Mouse (Mus musculus) myocyte (in vitro differentiated cells): ENCODE measurements around the gene Kcnmb3. TPM values are rescaled to one million over a fixed set of nuclear protein-coding genes. Genes with fewer than 3 reads are reported as not detected.

Experiments
- H3K27me3 ChIP-seq: one replicate; pipeline ENCODE4 v1.6.1; 2011; ENCODE audit not compliant: control insufficient read depth, insufficient read depth, insufficient read length
- H3K36me3 ChIP-seq: one replicate; pipeline ENCODE4 v1.6.1; 2011; ENCODE audit not compliant: control insufficient read depth, insufficient read depth
- H3K4me2 ChIP-seq: one replicate; pipeline ENCODE4 v1.6.1; 2011; ENCODE audit warnings: low read depth, control low read depth
- H3K4me3 ChIP-seq: one replicate; pipeline ENCODE4 v1.5.1; 2011; ENCODE audit warnings: mild to moderate bottlenecking, control low read depth, moderate library complexity
- H3K79me2 ChIP-seq: one replicate; pipeline ENCODE4 v1.6.1; 2011; ENCODE audit not compliant: control insufficient read depth, insufficient read depth
- H3ac ChIP-seq: one replicate; pipeline ENCODE4 v1.6.1; 2011; ENCODE audit not compliant: control insufficient read depth, insufficient read length
- CEBPB ChIP-seq: IDR thresholded peaks from 2 replicates; pipeline ENCODE4 v1.6.1; 2011; ENCODE audit warnings: mild to moderate bottlenecking, moderate library complexity; ENCODE audit not compliant: poor library complexity, insufficient read depth, severe bottlenecking
- E2F4 ChIP-seq: IDR thresholded peaks from one replicate; pipeline ENCODE4 v1.6.1; 2011; ENCODE audit warnings: mild to moderate bottlenecking, control low read depth, moderate library complexity; ENCODE audit not compliant: insufficient read depth
- MAX ChIP-seq: IDR thresholded peaks from one replicate; pipeline ENCODE4 v1.6.1; 2011; ENCODE audit warnings: low read depth, mild to moderate bottlenecking, control low read depth
- MYOD1 ChIP-seq, 3 experiments: IDR thresholded peaks; one replicate each; pipeline ENCODE4 v1.6.1; 2011; ENCODE audit warnings: control low read depth in 2 of 3, low read depth in 2 of 3, mild to moderate bottlenecking in 2 of 3, moderate library complexity in 1 of 3; ENCODE audit not compliant: insufficient read length in 2 of 3, control insufficient read depth in 1 of 3
- MYOG ChIP-seq, 3 experiments: IDR thresholded peaks; one replicate each; pipeline ENCODE4 v1.6.1; 2011; ENCODE audit warnings: control low read depth in 2 of 3, low read depth in 2 of 3, mild to moderate bottlenecking in 2 of 3; ENCODE audit not compliant: insufficient read length in 2 of 3, control insufficient read depth in 1 of 3, insufficient read depth in 1 of 3
- POLR2A ChIP-seq: IDR thresholded peaks from one replicate; pipeline ENCODE4 v1.6.1; 2011; ENCODE audit warnings: low read depth, mild to moderate bottlenecking, control low read depth, moderate library complexity; ENCODE audit not compliant: insufficient read length
- POLR2AphosphoS2 ChIP-seq: IDR thresholded peaks from one replicate; pipeline ENCODE4 v1.6.1; 2011; ENCODE audit warnings: low read depth, control low read depth; ENCODE audit not compliant: insufficient read length
- REST ChIP-seq: IDR thresholded peaks from one replicate; pipeline ENCODE4 v1.6.1; 2011; ENCODE audit warnings: mild to moderate bottlenecking, control low read depth, moderate library complexity; ENCODE audit not compliant: insufficient read depth, insufficient read length
- SRF ChIP-seq: IDR thresholded peaks from one replicate; pipeline ENCODE4 v1.6.1; 2011; ENCODE audit warnings: low read depth; ENCODE audit not compliant: control insufficient read depth, insufficient read length
- TCF12 ChIP-seq: IDR thresholded peaks from one replicate; pipeline ENCODE4 v1.6.1; 2011; ENCODE audit warnings: mild to moderate bottlenecking, control low read depth; ENCODE audit not compliant: poor library complexity, insufficient read depth, severe bottlenecking
- TCF3 ChIP-seq: IDR thresholded peaks from one replicate; pipeline ENCODE4 v1.6.1; 2011; ENCODE audit warnings: low read depth, control low read depth; ENCODE audit not compliant: insufficient read length
- USF1 ChIP-seq: IDR thresholded peaks from one replicate; pipeline ENCODE4 v1.6.1; 2011; ENCODE audit warnings: low read depth, mild to moderate bottlenecking, control low read depth, moderate library complexity
- polyA plus RNA-seq: library from polyadenylated mRNA; unstranded; fragments of >200 nt; fragmentation: generic; extraction: Trizol; gene quantifications from one replicate; pipeline ENCODE4 v1.2.1, GENCODE M21; 2012; ENCODE audit warnings: missing spikeins

Kcnmb3 gene
- polyA plus RNA-seq, 1 experiment = not detected

GRCm38 (mm10) chr3:32510375-32511190, 18.6 kb upstream of the Kcnmb3 start:
- peak; percentile 76 for TF ChIP-seq POLR2A
- TF ChIP-seq MYOG (IDR thresholded peaks at IDR 0.05; ENCODE audit: control insufficient read depth in 1 of 3, insufficient read depth in 1 of 3, insufficient read length in 2 of 3, low read depth in 2 of 3) = peak in 1 of 3 experiments; percentile 16
- TF ChIP-seq MAX = no peak
- TF ChIP-seq USF1 = peak; percentile 21
- TF ChIP-seq POLR2AphosphoS2 = peak; percentile 75
- TF ChIP-seq E2F4 = no peak
- TF ChIP-seq MYOD1 (IDR thresholded peaks at IDR 0.05; ENCODE audit: control insufficient read depth in 1 of 3, insufficient read length in 2 of 3, low read depth in 2 of 3) = peak in 1 of 3 experiments; percentile 55
- H3K79me2 ChIP-seq = peaks cover 38% of the 10 kb centered on the region
- H3ac ChIP-seq = peak overlapping the region; percentile 37
- no peaks in the 10 kb centered on the region for H3K27me3 ChIP-seq
- peak overlapping the region; percentile 81 for H3K4me2 ChIP-seq
- peaks cover 19% of the 10 kb centered on the region for H3K36me3 ChIP-seq
- peak overlapping the region; percentile 71 for H3K4me3 ChIP-seq

- Histone ChIP-seq H3K4me2 (peak within 1 kb of the TSS; percentile 81), H3K27me3 (no peaks in the 10 kb centered on the region), H3ac (peak within 1 kb of the TSS; percentile 37), H3K36me3 (peaks cover 14% of the 10 kb centered on the region), H3K4me3 (peak within 1 kb of the TSS; percentile 71), H3K79me2 (peaks cover 36% of the 10 kb centered on the region)
- TF ChIP-seq POLR2AphosphoS2 = no peak
- no peak for TF ChIP-seq TCF3
- no peak for TF ChIP-seq E2F4
- no peak for TF ChIP-seq TCF12
- TF ChIP-seq MYOG (IDR thresholded peaks at IDR 0.05; ENCODE audit: control insufficient read depth in 1 of 3, insufficient read depth in 1 of 3, insufficient read length in 2 of 3, low read depth in 2 of 3) = no peak
- TF ChIP-seq MAX = no peak
- no peak for TF ChIP-seq REST
These were observed 17.7 kb upstream of the Kcnmb3 start, which contains the start of gene Zfp639 for GRCm38 (mm10) chr3:32509496-32510374. Gene Zfp639, plus strand, starts transcription at chr3:32510259.

GRCm38 (mm10) chr3:32508666-32509324, 16.8 kb upstream of the Kcnmb3 start:
- peak overlapping the region; percentile 81 for H3K4me2 ChIP-seq
- peak overlapping the region; percentile 71 for H3K4me3 ChIP-seq
- H3K36me3 ChIP-seq = peaks cover 8% of the 10 kb centered on the region
- no peak overlapping the region for H3ac ChIP-seq
- H3K27me3 ChIP-seq = no peaks in the 10 kb centered on the region
- TF ChIP-seq TCF12 (no peak), MYOG (IDR thresholded peaks at IDR 0.05; ENCODE audit: control insufficient read depth in 1 of 3, insufficient read depth in 1 of 3, insufficient read length in 2 of 3, low read depth in 2 of 3) (no peak), CEBPB (no peak), MYOD1 (IDR thresholded peaks at IDR 0.05; ENCODE audit: control insufficient read depth in 1 of 3, insufficient read length in 2 of 3, low read depth in 2 of 3) (no peak), SRF (no peak), REST (no peak), E2F4 (no peak), POLR2A (no peak)
- H3K79me2 ChIP-seq = peaks cover 29% of the 10 kb centered on the region

- Histone ChIP-seq H3K4me3 (no peak overlapping the region), H3ac (no peak overlapping the region), H3K27me3 (no peaks in the 10 kb centered on the region), H3K36me3 (no peaks in the 10 kb centered on the region), H3K4me2 (peak overlapping the region; percentile 69), H3K79me2 (peaks cover 7% of the 10 kb centered on the region)
- TF ChIP-seq MYOD1 (IDR thresholded peaks at IDR 0.05; ENCODE audit: control insufficient read depth in 1 of 3, insufficient read length in 2 of 3, low read depth in 2 of 3) (peak; percentile 86 to 99 (median 97)), TCF3 (peak; percentile 13), MYOG (IDR thresholded peaks at IDR 0.05; ENCODE audit: control insufficient read depth in 1 of 3, insufficient read depth in 1 of 3, insufficient read length in 2 of 3, low read depth in 2 of 3) (peak in 2 of 3 experiments; percentile 65 to 69), E2F4 (no peak), POLR2AphosphoS2 (no peak), SRF (peak; percentile 43), TCF12 (peak; percentile 86)
These were observed 14.6 kb upstream of the Kcnmb3 start for GRCm38 (mm10) chr3:32506366-32507225.
